Mouse (Mus musculus) heart, postnatal 4 days (tissue): ENCODE measurements around the gene Mageb2. TPM values are rescaled to one million over a fixed set of nuclear protein-coding genes. Genes with fewer than 3 reads are reported as not detected.
"Not testable (repeated sequence)": the region's sequence is repeated elsewhere in the genome, so short reads cannot be mapped to it uniquely, and the experiment has no call there.

ENCODE experiments used
- DNase-seq: peaks from one replicate; pipeline ENCODE4 v3.0.0; 2021
- total RNA-seq, 2 experiments: library from RNA; stranded (reverse); gene quantifications; 2 replicates each; pipeline ENCODE4 v1.2.3; 2021

Mageb2 gene
- total RNA-seq = not detected

- not testable (repeated sequence) for DNase-seq
Measured at GRCm38 (mm10) chrX:91331390-91331789, at the start of gene Mageb2. Gene Mageb2 (plus strand): TSS chrX:91331690.

DNA sequence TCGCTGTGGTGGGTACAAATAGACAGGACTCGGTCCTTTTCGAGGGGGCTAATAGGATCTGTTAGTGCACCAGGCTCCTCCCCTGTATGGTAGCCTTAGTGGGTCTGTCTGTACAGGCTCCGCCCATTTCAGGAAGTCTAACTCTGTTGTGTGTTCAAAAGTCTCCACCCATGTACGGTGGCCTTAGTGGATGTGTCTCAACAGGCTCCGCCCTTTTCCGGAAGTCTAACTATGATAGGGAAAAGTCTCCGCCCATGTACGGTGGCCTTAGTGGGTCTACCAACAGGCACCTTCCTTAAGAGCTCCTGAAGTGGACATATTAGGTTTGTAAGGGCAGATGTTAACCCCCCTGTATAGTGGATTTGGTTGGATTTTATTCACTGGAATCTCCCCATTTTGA lies 18.2 kb upstream of the Mageb2 start:
- DNase-seq = not testable (repeated sequence)

Other genes starting within 250 kb of the Mageb2 start
- gene Gm5072, start 60.8 kb downstream of the Mageb2 start, total RNA-seq = not detected
- gene Gm8914, start 148.4 kb downstream of the Mageb2 start, total RNA-seq = not detected
- not detected for gene 1700084M14Rik, start 244.2 kb downstream of the Mageb2 start, total RNA-seq